Mouse (Mus musculus) MEL (cell line): ENCODE data around the gene Ap2b1. TPM values are rescaled to one million over a fixed set of nuclear protein-coding genes. Genes with fewer than 3 reads are reported as not detected.

Experiments used
- DNase-seq: peaks from one replicate; pipeline ENCODE4 v3.0.0; 2011; ENCODE audit warnings: low read depth, low spot score
- H3K27ac ChIP-seq: 2 replicates; pipeline ENCODE4 v1.5.1; 2012; ENCODE audit warnings: low read depth, mild to moderate bottlenecking, control low read depth, low read length, moderate library complexity; ENCODE audit not compliant: control insufficient read depth
- H3K27me3 ChIP-seq, 2 experiments: fragments of 150-350 bp in 1 of 2; sonication (generic) in 1 of 2; 2 replicates each; pipeline ENCODE4 v1.6.1; 2012; ENCODE audit warnings: low read length in 2 of 2, mild to moderate bottlenecking in 2 of 2, improper control_type of control experiment in 1 of 2, moderate library complexity in 1 of 2; ENCODE audit not compliant: insufficient read depth in 2 of 2, control insufficient read depth in 1 of 2
- H3K36me3 ChIP-seq, 2 experiments: 2 replicates each; pipeline ENCODE4 v1.6.1; 2012 to 2014; ENCODE audit warnings: low read length in 2 of 2, improper control_type of control experiment in 1 of 2, inconsistent platforms in 1 of 2, mild to moderate bottlenecking in 1 of 2; ENCODE audit not compliant: insufficient read depth in 2 of 2, control insufficient read depth in 1 of 2
- H3K4me1 ChIP-seq, 2 experiments: fragments of 150-350 bp in 1 of 2; sonication (generic) in 1 of 2; 2 replicates each; pipeline ENCODE4 v1.6.1; 2012; ENCODE audit warnings: low read length in 2 of 2, improper control_type of control experiment in 1 of 2, mild to moderate bottlenecking in 1 of 2; ENCODE audit not compliant: insufficient read depth in 2 of 2, control insufficient read depth in 1 of 2
- H3K4me3 ChIP-seq, 2 experiments: fragments of 150-350 bp in 1 of 2; sonication (generic) in 1 of 2; 2 replicates each; pipeline ENCODE4 v1.5.1; 2012; ENCODE audit warnings: low read depth in 2 of 2, low read length in 2 of 2, mild to moderate bottlenecking in 2 of 2, moderate library complexity in 2 of 2, control low read depth in 1 of 2, improper control_type of control experiment in 1 of 2; ENCODE audit not compliant: control insufficient read depth in 1 of 2, insufficient read depth in 1 of 2
- H3K79me2 ChIP-seq: 2 replicates; pipeline ENCODE4 v1.6.1; 2012; ENCODE audit warnings: mild to moderate bottlenecking, low read length, moderate library complexity; ENCODE audit not compliant: control insufficient read depth, poor library complexity, insufficient read depth
- H3K9ac ChIP-seq: 2 replicates; pipeline ENCODE4 v1.6.1; 2012; ENCODE audit warnings: low read depth, mild to moderate bottlenecking, control low read depth, low read length, moderate library complexity; ENCODE audit not compliant: control insufficient read depth, poor library complexity, severe bottlenecking
- H3K9me3 ChIP-seq: fragments of 150-350 bp; sonication (generic); replicated peaks from 2 replicates; pipeline ENCODE4 v1.6.1; 2012; ENCODE audit warnings: mild to moderate bottlenecking, low read length, improper control_type of control experiment, moderate library complexity; ENCODE audit not compliant: insufficient read depth
- BHLHE40 ChIP-seq: IDR thresholded peaks from 2 replicates; pipeline ENCODE4 v1.6.1; 2012; ENCODE audit warnings: low read depth, mild to moderate bottlenecking, inconsistent platforms, low read length, improper control_type of control experiment, borderline replicate concordance
- CTCF ChIP-seq, 3 experiments: IDR thresholded peaks in 2 of 3; conservative IDR thresholded peaks in 1 of 3; 2 replicates each; pipeline ENCODE4 v1.5.1; 2011 to 2012; ENCODE audit warnings: low read length in 3 of 3, low read depth in 2 of 3, mild to moderate bottlenecking in 2 of 3, improper control_type of control experiment in 1 of 3, inconsistent platforms in 1 of 3, mixed read lengths in 1 of 3, moderate library complexity in 1 of 3; ENCODE audit not compliant: control insufficient read depth in 1 of 3, insufficient read depth in 1 of 3, poor library complexity in 1 of 3, severe bottlenecking in 1 of 3
- E2F4 ChIP-seq: IDR thresholded peaks from 2 replicates; pipeline ENCODE4 v1.6.1; 2011; ENCODE audit warnings: low read depth, low read length, improper control_type of control experiment, borderline replicate concordance
- ELF1 ChIP-seq: IDR thresholded peaks from 2 replicates; pipeline ENCODE4 v1.6.1; 2014; ENCODE audit warnings: low read depth, mild to moderate bottlenecking, inconsistent platforms, low read length, improper control_type of control experiment, moderate library complexity
- EP300 ChIP-seq, 2 experiments: IDR thresholded peaks; 2 replicates each; pipeline ENCODE4 v1.6.1; 2011; ENCODE audit warnings: improper control_type of control experiment in 2 of 2, low read length in 2 of 2, low read depth in 1 of 2, mild to moderate bottlenecking in 1 of 2
- ETS1 ChIP-seq: IDR thresholded peaks from 2 replicates; pipeline ENCODE4 v1.6.1; 2012; ENCODE audit warnings: low read depth, mild to moderate bottlenecking, inconsistent platforms, low read length, improper control_type of control experiment, moderate library complexity
- GABPA ChIP-seq: IDR thresholded peaks from 2 replicates; pipeline ENCODE4 v1.6.1; 2012; ENCODE audit warnings: low read depth, mild to moderate bottlenecking, inconsistent platforms, low read length, improper control_type of control experiment, moderate library complexity
- HCFC1 ChIP-seq: IDR thresholded peaks from 2 replicates; pipeline ENCODE4 v1.6.1; 2012; ENCODE audit warnings: low read depth, mild to moderate bottlenecking, inconsistent platforms, low read length, improper control_type of control experiment, moderate library complexity
- JUND ChIP-seq: IDR thresholded peaks from 2 replicates; pipeline ENCODE4 v1.6.1; 2011; ENCODE audit warnings: low read depth, mild to moderate bottlenecking, improper control_type of control experiment, low read length
- KAT2A ChIP-seq: conservative IDR thresholded peaks from 2 replicates; pipeline ENCODE4 v1.6.1; 2012; ENCODE audit warnings: low read depth, low read length, improper control_type of control experiment, inconsistent platforms
- MAFK ChIP-seq: IDR thresholded peaks from 2 replicates; pipeline ENCODE4 v1.6.1; 2011; ENCODE audit warnings: low read depth, mild to moderate bottlenecking, low read length, improper control_type of control experiment, borderline replicate concordance
- MAX ChIP-seq: IDR thresholded peaks from 2 replicates; pipeline ENCODE4 v1.6.1; 2011; ENCODE audit warnings: low read length, improper control_type of control experiment
- MAZ ChIP-seq: IDR thresholded peaks from 2 replicates; pipeline ENCODE4 v1.6.1; 2012; ENCODE audit warnings: low read depth, mild to moderate bottlenecking, inconsistent platforms, low read length, improper control_type of control experiment
- MEF2A ChIP-seq: IDR thresholded peaks from 2 replicates; pipeline ENCODE4 v1.6.1; 2014; ENCODE audit warnings: low read depth, mild to moderate bottlenecking, inconsistent platforms, low read length, improper control_type of control experiment; ENCODE audit not compliant: poor library complexity, insufficient replicate concordance, severe bottlenecking; ENCODE audit errors: extremely low read depth
- MXI1 ChIP-seq: IDR thresholded peaks from 2 replicates; pipeline ENCODE4 v1.6.1; 2011; ENCODE audit warnings: mild to moderate bottlenecking, low read depth, low read length, improper control_type of control experiment
- MYB ChIP-seq: IDR thresholded peaks from 2 replicates; pipeline ENCODE4 v1.6.1; 2011; ENCODE audit warnings: mild to moderate bottlenecking, low read depth, low read length, improper control_type of control experiment
- MYC ChIP-seq: IDR thresholded peaks from 2 replicates; pipeline ENCODE4 v1.6.1; 2011; ENCODE audit warnings: low read depth, mild to moderate bottlenecking, low read length, improper control_type of control experiment, moderate library complexity
- NELFE ChIP-seq: IDR thresholded peaks from 2 replicates; pipeline ENCODE4 v1.6.1; 2011; ENCODE audit warnings: low read depth, low read length, improper control_type of control experiment
- NRF1 ChIP-seq: IDR thresholded peaks from 2 replicates; pipeline ENCODE4 v1.6.1; 2014; ENCODE audit warnings: low read depth, mild to moderate bottlenecking, inconsistent platforms, low read length, improper control_type of control experiment, moderate library complexity; ENCODE audit not compliant: poor library complexity, insufficient read depth, severe bottlenecking
- POLR2AphosphoS2 ChIP-seq: IDR thresholded peaks from 2 replicates; pipeline ENCODE4 v1.6.1; 2011; ENCODE audit warnings: low read length, improper control_type of control experiment
- RAD21 ChIP-seq: IDR thresholded peaks from 2 replicates; pipeline ENCODE4 v1.6.1; 2011; ENCODE audit warnings: mild to moderate bottlenecking, low read depth, low read length, improper control_type of control experiment
- RCOR1 ChIP-seq: IDR thresholded peaks from 2 replicates; pipeline ENCODE4 v1.6.1; 2012; ENCODE audit warnings: low read depth, mild to moderate bottlenecking, inconsistent platforms, low read length, improper control_type of control experiment
- SIN3A ChIP-seq: IDR thresholded peaks from 2 replicates; pipeline ENCODE4 v1.6.1; 2012; ENCODE audit warnings: low read length, improper control_type of control experiment, inconsistent platforms
- SMC3 ChIP-seq: IDR thresholded peaks from 2 replicates; pipeline ENCODE4 v1.6.1; 2011; ENCODE audit warnings: low read depth, low read length, improper control_type of control experiment
- TBP ChIP-seq: IDR thresholded peaks from 2 replicates; pipeline ENCODE4 v1.8.0; 2011; ENCODE audit warnings: low read depth, low read length, improper control_type of control experiment
- TCF12 ChIP-seq: IDR thresholded peaks from 2 replicates; pipeline ENCODE4 v1.6.1; 2014; ENCODE audit warnings: low read depth, mild to moderate bottlenecking, inconsistent platforms, low read length, improper control_type of control experiment, moderate library complexity
- UBTF ChIP-seq: IDR thresholded peaks from 2 replicates; pipeline ENCODE4 v1.6.1; 2012; ENCODE audit warnings: low read depth, mild to moderate bottlenecking, inconsistent platforms, low read length, improper control_type of control experiment, moderate library complexity, borderline replicate concordance; ENCODE audit not compliant: insufficient read depth
- USF2 ChIP-seq, 2 experiments: IDR thresholded peaks; 2 replicates each; pipeline ENCODE4 v1.6.1; 2011 to 2012; ENCODE audit warnings: improper control_type of control experiment in 2 of 2, low read length in 2 of 2, borderline replicate concordance in 1 of 2, inconsistent platforms in 1 of 2, low read depth in 1 of 2, mild to moderate bottlenecking in 1 of 2; ENCODE audit not compliant: insufficient read depth in 1 of 2
- ZC3H11A ChIP-seq: IDR thresholded peaks from 2 replicates; pipeline ENCODE4 v1.6.1; 2012; ENCODE audit warnings: low read depth, mild to moderate bottlenecking, inconsistent platforms, low read length, improper control_type of control experiment
- ZMIZ1 ChIP-seq: IDR thresholded peaks from 2 replicates; pipeline ENCODE4 v1.6.1; 2012; ENCODE audit warnings: low read depth, mild to moderate bottlenecking, inconsistent platforms, low read length, improper control_type of control experiment, moderate library complexity
- ZNF384 ChIP-seq: IDR thresholded peaks from 2 replicates; pipeline ENCODE4 v1.6.1; 2012; ENCODE audit warnings: low read depth, mild to moderate bottlenecking, inconsistent platforms, low read length, improper control_type of control experiment
- polyA plus RNA-seq, 2 experiments: library from polyadenylated mRNA; stranded (reverse) in 1 of 2; unstranded in 1 of 2; fragments of >175 nt in 1 of 2; fragments of >200 nt in 1 of 2; gene quantifications; 2 replicates each; pipeline versions ENCODE4 v1.2.1 to v1.2.4; 2012; ENCODE audit warnings: low replicate concordance in 2 of 2, low read depth in 1 of 2; ENCODE audit not compliant: insufficient read length in 2 of 2, insufficient read depth in 1 of 2, missing spikeins in 1 of 2
- total RNA-seq: library from RNA; depleted of rRNA; stranded (reverse); fragments of 300-350 nt; gene quantifications from 2 replicates; pipeline ENCODE4 v1.2.3, GENCODE M21; 2012

Ap2b1 gene
- total and polyA plus RNA-seq, 3 experiments = 60.6 to 165 (median 68.9) TPM

DNA sequence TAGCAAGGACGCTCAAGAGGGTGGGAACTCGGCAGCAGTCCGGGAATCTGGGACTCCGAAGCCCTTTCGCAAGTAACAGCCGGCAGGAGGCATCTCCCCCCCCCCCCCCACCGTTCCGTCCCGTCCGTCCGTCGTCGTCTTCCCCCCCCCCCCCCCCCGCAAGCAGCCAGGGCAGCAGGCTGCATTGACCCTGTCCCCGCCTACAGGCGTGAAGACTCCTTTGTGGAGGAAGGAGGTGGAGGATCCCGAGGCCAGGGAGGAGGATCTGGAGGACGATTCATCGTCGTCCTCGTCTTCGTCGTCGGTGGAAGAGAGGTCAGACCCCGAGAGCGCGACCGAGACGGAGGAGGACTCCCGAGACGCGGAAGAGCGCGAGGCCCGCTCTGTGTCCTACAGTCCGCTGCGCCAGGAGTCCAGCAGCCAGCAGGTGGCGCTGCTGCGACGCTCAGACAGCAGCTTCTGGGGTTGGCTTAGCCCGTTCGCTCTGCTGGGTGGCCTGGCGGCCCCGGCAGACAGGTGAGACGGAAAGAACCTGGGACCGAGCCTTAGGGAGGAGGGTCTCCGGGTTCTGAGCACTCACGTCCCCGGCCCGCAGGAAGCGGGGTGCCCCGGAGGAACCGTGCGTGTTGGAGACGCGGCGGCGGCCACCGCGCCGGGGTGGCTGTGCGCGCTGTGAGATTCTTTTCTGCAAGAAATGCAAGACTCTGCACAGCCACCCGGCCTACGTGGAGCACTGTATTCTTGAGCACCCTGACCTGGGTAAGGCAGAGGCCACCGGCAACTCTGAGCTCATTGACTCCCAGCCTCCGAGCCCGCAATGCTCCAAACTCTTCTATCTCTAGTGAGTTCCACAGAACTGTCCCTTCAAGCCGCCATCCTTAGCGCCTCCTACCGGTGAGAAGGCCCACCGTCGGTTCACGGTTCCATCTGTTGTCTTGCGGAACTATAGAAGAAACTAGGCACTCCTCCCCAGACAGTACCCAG is 141.5 kb downstream of the Ap2b1 start:
- no peaks in the 10 kb centered on the region for H3K9me3 ChIP-seq
- DNase-seq = peak; percentile 97
- peak overlapping the region; percentile 75 for H3K9ac ChIP-seq
- no peaks in the 10 kb centered on the region for H3K4me1 ChIP-seq
- peaks cover 6 to 10% of the 10 kb centered on the region in 2 experiments for H3K27me3 ChIP-seq
- no peak overlapping the region for H3K27ac ChIP-seq
- H3K36me3 ChIP-seq = no peaks in the 10 kb centered on the region
- TF ChIP-seq NRF1 (peak; percentile 38; the same call in 1 of the 2 replicates), ELF1 (peak; percentile 90), MYC (no peak), HCFC1 (peak; percentile 42; the same call in 1 of the 2 replicates), USF2 (IDR thresholded peaks at IDR 0.05; ENCODE audit: borderline replicate concordance in 1 of 2, insufficient read depth in 1 of 2, low read depth in 1 of 2, low read length in 2 of 2) (no peak), TBP (peak; percentile 57; the same call in 1 of the 2 replicates), ZMIZ1 (no peak), EP300 (IDR thresholded peaks at IDR 0.05; ENCODE audit: low read depth in 1 of 2, low read length in 2 of 2) (peak in 1 of 2 experiments; percentile 21; a peak in 1 of 4 replicates), MAZ (peak; percentile 76; the same call in 1 of the 2 replicates), NELFE (peak; percentile 49), GABPA (0 out of 2 replicates have a peak, but pooled peaks have one; percentile 38), SMC3 (peak; percentile 82), MXI1 (peak; percentile 60; the same call in 1 of the 2 replicates), UBTF (0 out of 2 replicates have a peak, but pooled peaks have one; percentile 36), SIN3A (peak; percentile 56), JUND (0 out of 2 replicates have a peak, but pooled peaks have one; percentile 23), MYB (no peak), ZNF384 (no peak), ZC3H11A (peak; percentile 68), RAD21 (peak; percentile 89), MAFK (no peak), E2F4 (no peak), BHLHE40 (no peak; the same call in 1 of the 2 replicates), POLR2AphosphoS2 (no peak), MAX (peak; percentile 76), CTCF (IDR thresholded peaks at IDR 0.05 in 2 of 3, conservative IDR thresholded peaks at IDR 0.05 in 1 of 3; ENCODE audit: control insufficient read depth in 1 of 3, insufficient read depth in 1 of 3, low read depth in 2 of 3, low read length in 3 of 3, poor library complexity in 1 of 3, severe bottlenecking in 1 of 3) (peak; percentile 86 to 99 (median 98)), TCF12 (0 out of 2 replicates have a peak, but pooled peaks have one; percentile 21), RCOR1 (0 out of 2 replicates have a peak, but pooled peaks have one; percentile 36), KAT2A (no peak), MEF2A (peak; percentile 32; the same call in 1 of the 2 replicates), ETS1 (peak; percentile 13; the same call in 1 of the 2 replicates)
- H3K4me3 ChIP-seq = peak overlapping the region; percentile 72 to 82
- no peaks in the 10 kb centered on the region; the same call in 1 of the 2 replicates for H3K79me2 ChIP-seq
